Mouse (Mus musculus): ENCODE measurements at regions not wholly inside any gene's neighbourhood (a gene's known extent, or its start where the extent isn't known, plus 50 kb on each side); places are given as distances from the start of the nearest gene placed in this dataset.

DNA sequence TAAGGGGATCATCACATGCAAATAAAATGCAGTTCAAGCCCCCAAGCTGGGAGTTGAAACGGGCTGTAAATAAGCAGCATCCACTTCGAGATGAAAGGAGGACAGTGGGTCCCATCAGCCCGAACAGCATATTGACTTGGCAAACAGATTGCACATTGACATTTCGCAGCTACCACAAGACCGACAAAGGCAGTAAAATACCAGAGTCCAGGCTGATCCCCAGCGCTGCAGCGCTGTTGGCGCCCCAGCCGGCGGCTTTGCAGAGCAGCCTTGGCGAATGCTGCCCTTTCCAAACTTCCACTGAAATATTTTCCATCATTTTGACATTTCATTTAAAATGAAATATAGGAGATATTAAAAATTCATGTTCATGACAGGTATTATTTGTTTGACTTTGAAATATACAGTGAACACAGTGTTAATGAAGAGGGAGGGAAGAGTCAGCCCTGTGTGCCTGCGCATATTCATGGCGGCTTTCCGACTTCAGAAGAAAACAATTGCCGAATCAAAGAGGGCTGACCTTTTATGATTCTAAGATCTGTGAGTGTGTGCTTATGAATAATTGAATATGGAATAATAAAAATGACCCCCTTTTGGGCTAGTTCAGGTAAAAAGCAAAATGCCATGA lies 98.4 kb downstream of the Sqor start:
- no peak for DNase-seq

DNA sequence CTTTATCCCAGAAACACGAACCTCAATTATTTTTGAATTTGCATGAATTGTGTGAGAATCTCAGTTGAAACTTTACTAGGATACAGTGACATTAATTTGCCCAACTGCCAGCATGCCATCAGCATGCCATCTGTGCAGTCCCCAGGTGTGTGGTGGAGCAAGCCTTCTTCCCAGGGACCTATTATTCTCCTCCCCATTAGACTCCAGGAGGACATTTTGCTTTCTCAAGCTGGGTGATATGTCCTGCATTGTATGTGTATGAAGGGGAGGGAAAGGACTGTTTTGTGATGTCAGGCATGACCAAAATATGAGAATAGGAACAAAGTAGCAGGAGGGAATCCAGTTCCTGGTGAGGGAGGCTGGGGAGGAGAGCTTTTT lies 98.9 kb downstream of the Sqor start:
- no peak for DNase-seq

DNA sequence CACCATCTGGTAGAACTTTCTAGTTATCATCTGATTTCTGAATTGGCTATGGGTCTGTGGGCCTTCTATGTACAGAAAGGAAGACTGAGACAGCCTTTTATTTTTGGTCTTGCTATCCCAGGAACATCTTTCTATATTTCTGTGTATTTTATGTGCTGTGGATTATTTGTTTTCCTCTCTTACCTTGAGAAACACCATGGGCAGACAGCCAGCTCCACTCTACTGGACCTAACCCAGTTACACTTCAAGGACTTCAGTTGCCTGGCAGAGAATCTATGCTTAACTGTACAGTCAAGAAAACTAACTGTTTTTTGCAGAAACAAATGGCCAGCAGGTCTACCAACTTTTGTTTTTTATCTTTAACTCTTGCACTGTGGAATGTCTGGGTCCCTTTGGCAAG lies 122.1 kb downstream of the Sqor start:
- DNase-seq, result peak; percentile 63 to 75

DNA sequence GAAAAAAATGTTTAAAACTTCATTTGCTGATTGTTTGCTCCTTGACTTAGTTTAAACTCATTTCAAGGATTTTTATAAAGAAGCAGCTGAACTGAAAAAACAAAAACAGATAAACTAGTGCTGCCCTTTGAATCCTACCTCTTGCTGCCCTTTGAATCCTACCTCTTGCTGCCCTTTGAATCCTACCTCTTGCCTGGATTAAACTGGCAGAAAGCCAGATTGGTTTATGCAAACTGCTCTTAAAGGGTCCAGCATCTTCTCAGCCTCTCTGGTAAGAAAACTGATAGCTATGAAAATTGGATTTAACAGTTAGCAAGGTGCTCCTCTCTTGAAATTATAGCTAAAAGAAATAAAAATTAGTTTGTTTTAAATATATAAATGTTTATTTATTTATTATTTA lies 122.5 kb downstream of the Sqor start:
- peak; percentile 34 to 84 for DNase-seq

DNA sequence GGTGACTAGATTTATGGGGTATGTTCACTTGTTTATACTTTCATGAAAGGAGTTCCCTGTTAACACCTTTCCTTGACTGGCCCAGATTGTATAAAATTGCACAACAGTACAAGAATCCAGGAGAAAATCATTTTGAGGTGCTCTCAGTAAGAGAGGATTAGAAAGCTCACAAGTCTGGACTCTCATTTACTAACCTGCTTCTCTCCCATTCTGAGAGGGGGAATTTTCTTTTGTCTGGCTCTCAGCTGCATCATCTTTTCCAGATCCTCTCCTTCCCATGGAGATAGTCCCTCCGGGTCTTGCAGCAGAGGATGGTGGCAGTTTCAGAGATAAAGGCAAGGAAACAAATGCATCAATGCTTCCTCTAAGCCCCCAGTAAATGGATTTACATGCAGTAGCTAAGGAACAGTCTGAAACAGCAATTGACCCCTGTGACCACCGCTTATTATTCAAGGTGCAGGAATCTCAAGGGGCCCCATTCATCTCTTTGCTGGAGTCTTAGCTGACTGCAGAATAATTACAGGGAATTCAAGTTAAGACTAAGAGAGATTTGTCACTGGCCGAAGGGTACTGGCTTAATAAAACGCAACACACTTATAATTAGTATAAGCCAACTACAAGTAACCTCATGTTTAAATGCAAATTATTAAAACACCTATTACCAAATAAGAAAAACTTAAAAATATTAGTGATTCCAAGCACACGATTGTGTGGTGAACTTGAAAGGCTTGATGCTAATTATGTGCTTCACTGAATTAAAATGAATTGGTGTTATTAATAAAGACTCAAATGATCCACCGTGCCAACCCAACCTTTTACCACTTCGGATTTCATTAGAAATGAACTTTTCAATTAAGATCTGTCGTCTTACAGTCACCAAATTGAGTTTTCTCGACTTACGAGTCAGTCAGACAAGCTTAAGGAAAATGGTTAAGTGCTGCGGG lies 140.4 kb downstream of the Sqor start:
- no peak for DNase-seq

DNA sequence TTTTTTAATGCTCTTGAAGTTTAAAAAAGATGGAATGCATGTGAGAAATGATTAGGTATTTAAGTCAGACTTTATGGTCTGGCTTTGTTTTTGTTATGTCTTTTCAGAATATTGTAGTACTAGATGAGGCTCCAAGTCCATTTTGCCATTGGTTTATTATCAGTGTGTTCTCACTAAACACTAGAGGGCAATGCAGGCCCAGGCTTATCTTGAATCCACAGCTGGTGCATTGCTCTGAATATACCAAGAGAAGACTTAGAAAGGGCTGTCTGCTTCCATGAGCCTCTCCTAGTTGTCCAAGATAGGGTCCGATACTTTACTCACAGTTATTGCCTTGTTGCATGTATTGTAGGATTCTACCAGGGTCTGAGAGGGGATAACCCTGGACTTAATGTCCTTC lies 151.7 kb downstream of the Sqor start:
- DNase-seq, result no peak

DNA sequence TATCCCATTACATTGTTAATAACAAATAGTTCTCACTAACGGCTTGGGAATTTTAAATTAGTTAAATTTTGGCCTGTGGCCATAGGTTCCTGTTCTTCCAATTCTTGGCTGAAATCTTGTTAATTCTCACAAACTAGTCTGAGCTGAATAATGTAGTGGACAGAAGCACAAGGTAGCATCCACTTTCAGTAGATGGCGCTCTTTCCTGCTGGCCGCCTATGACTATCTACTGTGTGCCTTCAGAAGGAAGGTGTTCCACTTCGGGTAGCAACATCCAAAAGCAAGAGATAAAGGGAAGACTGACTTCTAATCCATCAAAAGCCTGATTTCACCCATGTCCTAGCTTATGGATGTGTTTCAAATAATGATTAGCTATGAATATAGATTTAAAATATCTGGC lies 172.9 kb downstream of the Sqor start:
- DNase-seq, result peak; percentile 11 to 34

DNA sequence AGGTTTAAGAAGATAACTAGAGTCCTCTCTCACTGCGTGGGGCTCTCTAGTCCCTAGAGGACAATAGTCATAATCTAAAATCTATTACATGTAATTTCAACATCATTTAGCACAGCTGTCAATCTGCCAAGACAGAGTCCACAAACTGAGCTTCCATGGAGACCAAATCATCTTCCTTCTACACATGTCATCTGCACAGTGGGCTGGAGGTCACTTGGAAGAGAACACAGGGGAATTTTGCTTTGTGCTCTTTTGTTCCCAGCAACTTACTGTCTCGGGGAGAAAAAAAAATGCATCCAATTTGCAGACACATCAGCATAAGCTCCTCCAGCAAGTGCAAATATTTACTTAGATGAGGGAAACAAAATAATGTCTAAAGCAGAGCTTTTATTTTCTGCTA lies 179.8 kb downstream of the Sqor start:
- no peak for DNase-seq

DNA sequence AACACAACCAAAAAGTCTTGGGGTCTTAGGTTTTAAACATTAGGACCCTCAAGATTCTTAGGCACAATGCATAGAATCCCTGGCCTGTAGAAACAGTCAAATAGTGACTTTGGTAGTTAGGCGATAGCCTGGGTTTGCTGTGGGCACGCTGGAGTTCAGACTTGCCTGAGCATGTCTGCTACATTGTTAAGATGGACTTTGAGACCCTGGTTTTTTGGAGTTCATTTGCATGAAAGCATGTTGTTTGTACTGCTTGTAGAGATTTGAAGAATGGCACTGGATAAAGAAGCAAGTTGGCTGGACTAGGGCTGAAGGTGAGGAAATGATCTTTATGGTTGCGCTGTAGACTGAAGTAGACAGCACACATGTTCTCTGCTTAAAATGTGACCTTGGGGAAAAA lies 180.9 kb downstream of the Sqor start:
- DNase-seq, result peak; percentile 14 to 18

DNA sequence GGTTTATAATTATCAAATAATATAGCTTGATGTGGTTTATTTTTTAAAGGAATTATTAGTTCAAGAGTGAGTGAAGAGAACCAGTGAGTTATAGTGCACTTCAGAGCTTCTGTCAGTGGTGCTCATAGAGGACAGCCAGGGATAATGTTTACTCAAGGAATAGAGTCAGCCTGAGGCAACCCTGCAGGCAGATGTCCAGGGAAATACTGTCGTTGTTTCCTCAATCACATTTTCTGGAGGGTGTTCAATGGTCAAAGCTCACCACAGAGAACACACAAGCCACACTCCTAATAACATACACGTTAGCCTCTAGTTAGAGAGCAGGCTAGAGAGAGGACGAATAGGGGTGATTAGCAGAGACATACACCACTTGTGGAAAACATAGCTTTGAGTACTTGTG lies 184.0 kb downstream of the Sqor start:
- DNase-seq, result peak; percentile 12 to 23

DNA sequence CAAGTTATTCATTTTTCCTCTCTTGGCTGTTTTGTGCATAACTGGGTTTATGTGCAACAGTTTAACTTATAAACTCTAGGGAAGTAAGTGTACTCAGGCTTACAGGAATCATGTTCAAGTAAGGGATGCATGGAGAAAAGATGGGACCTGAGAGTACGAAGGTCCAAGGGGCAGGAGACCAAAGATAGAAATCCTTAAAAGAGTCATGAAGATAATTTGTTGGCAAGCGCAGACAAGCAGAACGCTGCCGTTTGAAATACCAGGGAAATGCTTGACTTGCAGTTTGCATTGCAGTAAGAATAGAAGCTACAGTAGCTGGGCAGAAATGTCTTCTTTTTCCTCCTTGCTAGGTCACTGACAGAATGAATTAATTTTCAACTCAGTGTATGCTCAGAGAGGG lies 196.7 kb downstream of the Sqor start:
- DNase-seq, result peak; percentile 34 to 40

DNA sequence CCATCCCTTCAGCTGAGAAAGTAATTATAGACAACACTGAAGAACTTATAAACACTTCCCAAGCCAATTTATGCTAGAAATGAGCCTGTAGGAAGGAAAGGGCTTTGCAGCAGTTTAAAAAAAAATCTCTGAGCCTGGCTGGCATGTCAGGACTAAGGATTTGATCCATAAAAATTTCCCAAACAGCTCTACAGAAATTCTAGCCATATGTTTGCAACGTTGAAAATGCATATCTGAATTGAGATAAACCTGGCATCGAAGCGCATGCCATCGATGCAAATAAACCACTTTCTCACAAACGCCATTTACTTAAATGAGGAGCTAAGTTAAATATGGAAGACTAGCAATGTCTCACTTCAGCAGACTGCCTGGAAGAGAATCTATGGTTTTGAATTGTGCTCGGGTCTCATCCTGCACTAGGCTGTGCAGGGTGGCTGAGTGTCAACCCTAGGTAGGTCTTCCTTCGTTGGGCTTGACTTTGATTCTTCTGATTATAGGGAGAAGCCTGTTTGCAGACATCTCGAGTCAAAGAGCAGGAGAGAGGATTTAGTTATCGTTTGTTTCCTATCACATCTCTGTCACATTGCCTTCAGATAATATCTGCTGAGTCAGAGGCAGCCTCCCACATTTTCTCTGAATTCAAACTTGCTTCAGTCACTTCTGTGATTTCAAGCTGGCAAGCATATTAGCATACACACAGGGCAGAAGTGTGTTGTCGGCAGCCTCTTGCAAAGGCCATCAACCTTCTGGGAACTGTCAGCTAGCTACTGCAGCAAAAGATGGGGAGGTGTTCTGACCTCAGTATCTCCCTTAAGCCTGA lies 204.0 kb downstream of the Sqor start:
- DNase-seq, result no peak

Data from kidney, adult 8-10 months (tissue).